Mouse (Mus musculus) thymus, postnatal 4 days (tissue): ENCODE results near the gene Gm49339.
"Not testable (repeated sequence)": the region's sequence is repeated elsewhere in the genome, so short reads cannot be mapped to it uniquely, and the experiment has no call there.

Experiments
- DNase-seq: peaks from one replicate; pipeline ENCODE4 v3.0.0; 2021

Gm49339 gene

GRCm38 (mm10) chr10:51480397-51480796, at the start of gene Gm49339, which contains the start of gene Lilr4b:
TSS of gene Gm49339 (plus strand) at chr10:51480612.
TSS of gene Lilr4b (plus strand) at chr10:51480632.
- not testable (repeated sequence) for DNase-seq

GRCm38 (mm10) chr10:51432940-51433339, 47.5 kb upstream of the Gm49339 start:
- DNase-seq = no peak

GRCm38 (mm10) chr10:51435684-51436083, 44.7 kb upstream of the Gm49339 start:
- DNase-seq = no peak

GRCm38 (mm10) chr10:51451610-51452009, 28.8 kb upstream of the Gm49339 start:
- DNase-seq = no peak

- no peak for DNase-seq
Measured at GRCm38 (mm10) chr10:51453616-51454298, 26.7 kb upstream of the Gm49339 start.

- DNase-seq = no peak
Measured at GRCm38 (mm10) chr10:51454365-51454764, 26.0 kb upstream of the Gm49339 start.

- DNase-seq = no peak
Measured at GRCm38 (mm10) chr10:51455762-51456161, 24.6 kb upstream of the Gm49339 start.

GRCm38 (mm10) chr10:51456369-51456768, 24.0 kb upstream of the Gm49339 start:
- DNase-seq = no peak

- not testable (repeated sequence) for DNase-seq
Measured at GRCm38 (mm10) chr10:51463800-51464199, 16.6 kb upstream of the Gm49339 start.

GRCm38 (mm10) chr10:51490691-51491090, 10.3 kb downstream of the Gm49339 start, which contains the start of gene Lilrb4a:
TSS of gene Lilrb4a (plus strand) at chr10:51490956.
- not testable (repeated sequence) for DNase-seq

GRCm38 (mm10) chr10:51520021-51520420, 39.6 kb downstream of the Gm49339 start:
- DNase-seq = no peak

GRCm38 (mm10) chr10:51521453-51521852, 41.0 kb downstream of the Gm49339 start:
- DNase-seq = no peak

GRCm38 (mm10) chr10:51526090-51526489, 45.7 kb downstream of the Gm49339 start:
- DNase-seq = no peak

- DNase-seq = no peak
Measured at GRCm38 (mm10) chr10:51526633-51527032, 46.2 kb downstream of the Gm49339 start.

- no peak for DNase-seq
Measured at GRCm38 (mm10) chr10:51528840-51529434, 48.5 kb downstream of the Gm49339 start.

- no peak for DNase-seq
Measured at GRCm38 (mm10) chr10:51529497-51529896, 49.1 kb downstream of the Gm49339 start.

GRCm38 (mm10) chr10:51530813-51531212, 50.4 kb downstream of the Gm49339 start:
- no peak for DNase-seq
